Mouse (Mus musculus): ENCODE results near the gene Anapc7. TPM values are rescaled to one million over a fixed set of nuclear protein-coding genes. Genes with fewer than 3 reads are reported as not detected.
"Not testable (repeated sequence)": the region's sequence is repeated elsewhere in the genome, so short reads cannot be mapped to it uniquely, and the experiment has no call there.

Gene Anapc7
- polyA plus RNA-seq, 1 experiment from 2014 or later = 53.9 TPM

DNA sequence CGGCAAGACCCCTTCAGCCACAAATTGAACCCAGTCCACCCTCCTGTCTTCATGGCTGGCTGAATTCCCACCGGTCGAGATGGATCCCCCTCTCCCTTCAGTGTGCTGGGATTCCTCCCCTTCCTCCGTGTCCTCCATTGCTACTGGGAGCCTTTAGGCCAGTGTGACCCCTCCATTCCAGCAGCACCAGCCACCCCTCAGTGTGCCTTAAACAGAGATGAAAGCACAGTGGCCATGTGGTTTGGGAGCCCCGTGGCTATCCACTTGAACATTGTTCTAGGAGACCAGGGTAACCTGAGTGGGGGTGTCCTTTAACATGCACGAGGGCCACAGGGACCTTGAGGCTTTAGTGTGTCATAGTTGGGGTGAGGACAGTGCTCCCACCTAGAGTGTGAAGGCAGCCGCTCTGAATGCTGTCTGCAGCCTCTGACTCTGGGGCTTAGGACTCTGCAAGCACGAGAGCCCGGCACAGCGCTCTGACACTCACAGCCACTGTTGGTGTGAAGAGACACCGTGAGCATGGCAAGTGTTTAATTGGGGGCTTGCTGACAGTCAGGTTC, 23.6 kb downstream of the Anapc7 start:
- Histone ChIP-seq H3K27ac (replicated peaks) (no peak overlapping the region), H3K4me1 (peaks cover 6% of the 10 kb centered on the region), H3K4me3 (no peak overlapping the region), H3K9me3 (replicated peaks) (no peaks in the 10 kb centered on the region), H3K27me3 (ENCODE audit: low read depth, poor library complexity, severe bottlenecking) (no peaks in the 10 kb centered on the region), H3K36me3 (peaks cover 91% of the 10 kb centered on the region)
- 95% methylated on average over 11 of the region's 11 CpGs for WGBS
- DNase-seq (ENCODE audit: low spot score) = no peak

- Histone ChIP-seq H3K9me3 (replicated peaks) (no peaks in the 10 kb centered on the region), H3K27me3 (ENCODE audit: low read depth, poor library complexity, severe bottlenecking) (no peaks in the 10 kb centered on the region), H3K36me3 (peaks cover 82% of the 10 kb centered on the region), H3K4me1 (peaks cover 6% of the 10 kb centered on the region), H3K4me3 (no peak overlapping the region), H3K27ac (replicated peaks) (no peak overlapping the region)
- DNase-seq (ENCODE audit: low spot score) = no peak
- 89% methylated on average over 8 of the region's 8 CpGs for WGBS
These were observed 26.4 kb downstream of the Anapc7 start for GRCm38 (mm10) chr5:122447857-122448256.

DNA sequence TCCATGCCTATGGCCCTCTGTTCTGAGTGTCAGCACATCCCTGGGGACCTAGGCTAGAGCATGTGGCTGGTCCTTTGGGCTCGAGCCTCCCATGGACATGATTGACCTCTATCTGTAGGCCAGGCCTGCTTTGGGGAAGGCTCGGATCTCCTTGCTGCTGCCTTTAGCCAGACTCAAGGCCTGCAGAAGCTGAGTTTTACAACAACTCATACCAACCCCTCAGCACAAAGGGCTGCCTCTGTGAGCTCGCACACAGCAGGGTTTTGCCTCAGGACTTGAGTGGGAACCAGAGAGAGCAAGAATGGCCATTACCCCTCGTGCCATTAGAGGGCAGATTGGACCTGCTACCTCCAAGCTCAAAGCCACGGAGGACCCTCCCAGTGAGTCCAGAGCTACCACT, 27.4 kb downstream of the Anapc7 start:
- Histone ChIP-seq H3K4me3 (no peak overlapping the region), H3K27me3 (ENCODE audit: low read depth, poor library complexity, severe bottlenecking) (no peaks in the 10 kb centered on the region), H3K36me3 (peaks cover 82% of the 10 kb centered on the region), H3K9me3 (replicated peaks) (no peaks in the 10 kb centered on the region), H3K27ac (replicated peaks) (no peak overlapping the region), H3K4me1 (peaks cover 6% of the 10 kb centered on the region)
- no peak for DNase-seq (ENCODE audit: low spot score)
- 87% methylated on average over 5 of the region's 5 CpGs for WGBS

- Histone ChIP-seq H3K27me3 (ENCODE audit: low read depth, poor library complexity, severe bottlenecking) (no peaks in the 10 kb centered on the region), H3K9me3 (replicated peaks) (no peaks in the 10 kb centered on the region), H3K4me1 (peaks cover 6% of the 10 kb centered on the region), H3K27ac (replicated peaks) (no peak overlapping the region), H3K4me3 (no peak overlapping the region), H3K36me3 (peaks cover 82% of the 10 kb centered on the region)
- no peak for DNase-seq (ENCODE audit: low spot score)
- 58% methylated on average over 7 of the region's 7 CpGs for WGBS
These were observed 28.5 kb downstream of the Anapc7 start for GRCm38 (mm10) chr5:122449946-122450345.

DNA sequence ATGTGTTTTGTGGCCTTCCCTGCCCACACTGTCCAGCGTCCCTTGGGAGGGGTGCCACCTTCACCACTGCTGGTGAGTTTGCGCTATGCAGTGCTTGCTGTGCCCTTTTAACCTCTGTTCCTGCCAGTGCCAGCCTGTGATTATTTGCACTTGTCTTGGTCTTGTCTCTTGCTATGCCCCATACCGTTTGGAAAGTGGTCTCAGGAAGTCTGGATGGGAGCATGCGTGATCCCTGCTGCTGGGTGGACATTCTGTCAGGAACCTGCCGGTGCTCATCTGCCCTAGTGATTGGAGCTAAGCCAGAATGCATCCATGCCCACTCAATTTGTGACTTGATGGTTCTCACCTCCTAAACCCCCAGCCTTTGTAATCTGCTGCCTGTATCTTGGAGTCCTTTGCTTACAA, 29.4 kb downstream of the Anapc7 start:
- Histone ChIP-seq H3K27me3 (ENCODE audit: low read depth, poor library complexity, severe bottlenecking) (no peaks in the 10 kb centered on the region), H3K27ac (replicated peaks) (no peak overlapping the region), H3K4me1 (peaks cover 6% of the 10 kb centered on the region), H3K4me3 (no peak overlapping the region), H3K36me3 (peaks cover 82% of the 10 kb centered on the region), H3K9me3 (replicated peaks) (no peaks in the 10 kb centered on the region)
- no peak for DNase-seq (ENCODE audit: low spot score)
- WGBS = 80% methylated on average over 5 of the region's 5 CpGs

DNA sequence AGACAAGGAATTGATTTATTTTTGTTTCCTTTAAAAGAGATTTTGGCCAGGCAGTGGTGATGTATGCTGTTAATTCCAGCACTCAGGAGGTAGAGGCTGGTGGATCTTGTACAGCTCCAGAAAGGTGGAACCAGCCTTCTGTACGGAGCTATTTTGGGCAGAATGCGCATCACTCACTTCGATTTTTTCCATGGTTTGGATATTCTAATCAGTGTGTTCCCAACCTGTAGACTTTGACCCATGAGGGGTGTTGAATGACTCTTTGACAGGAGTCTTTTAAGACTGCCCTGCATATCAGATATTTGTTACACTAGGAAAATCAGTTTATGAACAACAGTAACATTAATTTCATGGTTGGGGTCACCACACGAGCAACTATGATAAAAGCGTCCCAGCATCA, 29.8 kb downstream of the Anapc7 start:
- Histone ChIP-seq H3K4me1 (peaks cover 6% of the 10 kb centered on the region), H3K9me3 (replicated peaks) (no peaks in the 10 kb centered on the region), H3K36me3 (peaks cover 82% of the 10 kb centered on the region), H3K4me3 (no peak overlapping the region), H3K27ac (replicated peaks) (no peak overlapping the region), H3K27me3 (ENCODE audit: low read depth, poor library complexity, severe bottlenecking) (no peaks in the 10 kb centered on the region)
- DNase-seq (ENCODE audit: low spot score) = no peak
- 94% methylated on average over 5 of the region's 5 CpGs for WGBS

DNA sequence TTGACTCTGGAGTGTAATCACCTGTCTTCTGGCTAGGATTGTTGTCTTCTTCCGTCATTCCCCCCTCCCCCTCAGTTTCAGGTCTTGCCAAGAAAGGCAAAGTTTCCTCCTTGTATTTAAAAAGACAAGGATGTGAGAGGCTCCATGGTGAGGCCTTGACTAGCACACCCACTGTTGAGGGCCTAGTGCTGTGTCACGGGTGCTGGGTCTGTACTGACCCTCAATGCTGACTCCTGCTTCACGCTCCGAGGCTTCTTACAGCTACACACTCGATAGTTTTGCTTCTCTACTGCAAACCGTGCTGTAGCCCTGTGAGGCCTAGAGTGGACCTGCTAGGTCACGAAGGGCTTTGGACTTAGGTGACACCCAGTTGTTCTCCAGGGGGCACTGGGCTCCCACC, 30.7 kb downstream of the Anapc7 start:
- H3K4me3 ChIP-seq = no peak overlapping the region
- DNase-seq (ENCODE audit: low spot score) = no peak
- WGBS = 84% methylated on average over 7 of the region's 7 CpGs

GRCm38 (mm10) chr5:122453188-122453587, 31.7 kb downstream of the Anapc7 start:
- WGBS = 93% methylated on average over 6 of the region's 6 CpGs
- Histone ChIP-seq H3K4me1 (peaks cover 6% of the 10 kb centered on the region), H3K27ac (replicated peaks) (no peak overlapping the region), H3K36me3 (peaks cover 84% of the 10 kb centered on the region), H3K4me3 (no peak overlapping the region), H3K27me3 (ENCODE audit: low read depth, poor library complexity, severe bottlenecking) (no peaks in the 10 kb centered on the region), H3K9me3 (replicated peaks) (no peaks in the 10 kb centered on the region)
- DNase-seq (ENCODE audit: low spot score) = no peak

More for the DNA sequence above, 30.7 kb downstream of the Anapc7 start:
- H3K9me3 ChIP-seq (replicated peaks) = no peaks in the 10 kb centered on the region
- H3K27ac ChIP-seq (replicated peaks) = no peak overlapping the region
- H3K4me1 ChIP-seq = peaks cover 6% of the 10 kb centered on the region
- no peaks in the 10 kb centered on the region for H3K27me3 ChIP-seq (ENCODE audit: low read depth, poor library complexity, severe bottlenecking)
- H3K36me3 ChIP-seq = peaks cover 82% of the 10 kb centered on the region

GRCm38 (mm10) chr5:122454442-122454841, 32.9 kb downstream of the Anapc7 start:
- no peak for DNase-seq (ENCODE audit: low spot score)
- H3K4me3 ChIP-seq = no peak overlapping the region
- WGBS = 91% methylated on average over 4 of the region's 4 CpGs
- no peaks in the 10 kb centered on the region for H3K27me3 ChIP-seq (ENCODE audit: low read depth, poor library complexity, severe bottlenecking)
- no peak overlapping the region for H3K27ac ChIP-seq (replicated peaks)
- peaks cover 87% of the 10 kb centered on the region for H3K36me3 ChIP-seq
- H3K9me3 ChIP-seq (replicated peaks) = no peaks in the 10 kb centered on the region
- H3K4me1 ChIP-seq = peaks cover 6% of the 10 kb centered on the region

DNA sequence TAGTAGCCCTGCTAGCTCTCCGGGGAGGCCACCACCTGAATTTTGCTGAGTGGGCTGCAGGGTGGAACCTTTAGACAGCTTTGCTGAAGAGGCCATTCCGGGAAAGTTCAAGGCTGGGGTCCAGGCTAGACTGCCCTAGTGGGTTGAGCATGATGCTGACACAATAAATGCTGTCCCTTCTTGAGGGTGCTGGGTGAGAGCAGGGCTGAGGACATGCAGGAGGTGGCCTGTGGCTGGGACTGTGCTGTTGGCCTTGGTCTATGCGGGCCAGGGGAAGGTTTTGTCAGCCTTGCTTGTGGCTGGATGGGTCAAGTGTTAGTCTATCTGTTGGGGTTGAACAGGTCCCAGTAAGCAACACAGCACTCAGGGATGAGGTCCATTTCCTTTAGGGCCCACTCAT, 33.4 kb downstream of the Anapc7 start:
- no peak overlapping the region for H3K27ac ChIP-seq (replicated peaks)
- no peak overlapping the region for H3K4me3 ChIP-seq
- peaks cover 90% of the 10 kb centered on the region for H3K36me3 ChIP-seq
- DNase-seq (ENCODE audit: low spot score) = no peak
- H3K4me1 ChIP-seq = peaks cover 2% of the 10 kb centered on the region
- 96% methylated on average over 3 of the region's 3 CpGs for WGBS
- no peaks in the 10 kb centered on the region for H3K9me3 ChIP-seq (replicated peaks)
- H3K27me3 ChIP-seq (ENCODE audit: low read depth, poor library complexity, severe bottlenecking) = no peaks in the 10 kb centered on the region

GRCm38 (mm10) chr5:122455584-122455983, 34.1 kb downstream of the Anapc7 start:
- 99% methylated on average over 3 of the region's 3 CpGs for WGBS
- Histone ChIP-seq H3K27me3 (ENCODE audit: low read depth, poor library complexity, severe bottlenecking) (no peaks in the 10 kb centered on the region), H3K4me3 (no peak overlapping the region), H3K4me1 (no peaks in the 10 kb centered on the region), H3K27ac (replicated peaks) (no peak overlapping the region), H3K9me3 (replicated peaks) (no peaks in the 10 kb centered on the region), H3K36me3 (peaks cover 95% of the 10 kb centered on the region)
- no peak for DNase-seq (ENCODE audit: low spot score)

DNA sequence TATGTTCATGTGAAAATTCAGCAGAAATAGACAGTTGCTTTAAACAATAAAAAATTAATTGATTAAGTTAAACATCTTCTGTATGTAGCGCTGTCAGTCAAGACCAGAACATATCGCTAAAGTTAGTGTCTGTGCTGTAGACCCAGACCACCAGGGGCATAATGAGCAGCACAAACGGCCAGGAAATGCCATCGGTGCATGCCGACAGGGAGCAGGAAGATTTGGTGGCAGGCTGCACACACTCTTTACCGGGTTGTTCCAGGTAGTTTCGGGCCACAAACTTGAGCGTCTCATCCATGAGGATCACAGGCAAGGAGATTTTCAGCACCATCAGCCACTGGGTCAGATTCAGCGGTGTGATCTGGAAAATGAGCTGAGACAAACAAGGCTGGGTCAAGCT, 35.6 kb downstream of the Anapc7 start:
- H3K36me3 ChIP-seq = peaks cover 100% of the 10 kb centered on the region
- 87% methylated on average over 9 of the region's 9 CpGs for WGBS
- DNase-seq (ENCODE audit: low spot score); H3K27me3 ChIP-seq (ENCODE audit: low read depth, poor library complexity, severe bottlenecking); H3K4me3 ChIP-seq; H3K4me1 ChIP-seq; H3K9me3 ChIP-seq (replicated peaks); H3K27ac ChIP-seq (replicated peaks): not testable (repeated sequence)

DNA sequence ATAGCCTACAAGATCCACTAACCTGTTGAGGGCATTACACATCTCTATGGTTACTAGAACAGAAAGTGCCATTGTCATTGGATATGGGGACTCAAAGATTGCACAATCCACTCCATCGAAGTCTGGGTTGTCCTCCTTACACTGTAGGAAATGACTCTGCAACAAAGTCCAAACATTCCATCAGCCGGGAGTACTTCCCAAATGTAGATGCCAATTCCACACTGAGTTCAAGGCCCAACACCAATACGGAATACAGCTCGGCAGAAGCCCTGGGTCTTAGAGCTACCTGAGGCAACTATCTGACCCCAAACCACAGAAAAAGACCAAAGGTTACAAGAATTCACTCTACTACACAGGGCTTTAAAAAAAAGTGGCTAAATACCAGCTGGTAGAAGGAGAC, 36.6 kb downstream of the Anapc7 start:
- Histone ChIP-seq H3K27ac (replicated peaks) (no peak overlapping the region), H3K27me3 (ENCODE audit: low read depth, poor library complexity, severe bottlenecking) (no peaks in the 10 kb centered on the region), H3K36me3 (peaks cover 100% of the 10 kb centered on the region), H3K4me1 (no peaks in the 10 kb centered on the region), H3K4me3 (no peak overlapping the region), H3K9me3 (replicated peaks) (no peaks in the 10 kb centered on the region)
- 98% methylated on average over 4 of the region's 4 CpGs for WGBS
- DNase-seq (ENCODE audit: low spot score) = no peak

DNA sequence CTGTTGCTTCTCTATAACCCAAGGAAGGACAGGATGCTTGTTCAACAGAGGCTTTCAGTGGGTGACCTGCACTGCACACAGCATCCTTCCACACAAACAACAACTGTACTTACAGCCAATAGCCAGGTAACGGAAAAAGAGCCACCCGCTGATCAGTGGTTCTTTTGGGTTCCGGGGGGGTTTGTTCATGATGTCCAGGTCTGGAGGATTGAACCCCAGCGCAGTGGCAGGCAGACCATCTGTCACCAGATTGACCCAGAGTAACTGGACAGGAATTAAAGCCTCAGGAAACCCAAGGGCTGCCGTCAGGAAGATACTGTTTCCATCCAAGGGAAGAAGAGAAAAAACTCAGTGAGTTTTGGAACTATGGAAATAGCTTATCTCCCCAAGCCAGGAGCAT, 37.8 kb downstream of the Anapc7 start:
- DNase-seq (ENCODE audit: low spot score) = no peak
- Histone ChIP-seq H3K36me3 (peaks cover 100% of the 10 kb centered on the region), H3K4me1 (no peaks in the 10 kb centered on the region), H3K4me3 (no peak overlapping the region), H3K27me3 (ENCODE audit: low read depth, poor library complexity, severe bottlenecking) (no peaks in the 10 kb centered on the region), H3K27ac (replicated peaks) (no peak overlapping the region), H3K9me3 (replicated peaks) (no peaks in the 10 kb centered on the region)
- 95% methylated on average over 5 of the region's 5 CpGs for WGBS
